Mouse (Mus musculus) testis, adult 2 months (tissue): ENCODE data around the gene Cog8.

ENCODE experiments used
- CTCF ChIP-seq: fragments of 200-500 bp; IDR thresholded peaks from 2 replicates; pipeline ENCODE4 v1.5.1; 2012; ENCODE audit warnings: low read depth, mild to moderate bottlenecking, inconsistent platforms, low read length, moderate library complexity; ENCODE audit not compliant: control insufficient read depth, insufficient read depth, insufficient replicate concordance
- POLR2A ChIP-seq: fragments of 200-500 bp; IDR thresholded peaks from 2 replicates; pipeline ENCODE4 v1.6.1; 2012; ENCODE audit warnings: low read depth, mild to moderate bottlenecking, inconsistent platforms, low read length, moderate library complexity; ENCODE audit not compliant: control insufficient read depth

DNA sequence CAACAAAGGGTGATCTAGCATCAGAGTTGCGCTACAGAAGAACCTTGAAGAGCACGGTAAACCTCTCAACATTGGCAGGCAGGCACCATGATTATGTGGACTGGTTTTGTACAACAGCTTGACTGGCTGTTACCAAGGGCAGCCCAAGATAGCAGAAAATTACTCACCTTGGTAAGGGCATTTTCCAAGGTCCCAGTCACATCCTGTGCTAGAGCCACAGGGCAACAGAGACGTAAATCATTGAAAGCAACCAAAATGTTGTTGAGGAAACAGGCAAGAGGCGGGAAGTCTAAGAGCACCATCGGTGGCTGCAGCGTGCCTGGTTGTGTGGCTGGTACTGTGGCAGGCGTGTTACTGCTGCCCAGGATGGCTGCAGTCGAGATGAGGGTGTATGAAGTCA, 4.4 kb downstream of the Cog8 start:
- no peak for TF ChIP-seq CTCF
- TF ChIP-seq POLR2A, result no peak
